Mouse (Mus musculus) liver, postnatal 0 days (tissue): ENCODE measurements around the gene Rubcn.

Experiments
- CTCF ChIP-seq: sonication (generic); IDR thresholded peaks from 2 replicates; pipeline ENCODE4 v1.5.1; 2016; ENCODE audit warnings: antibody characterized with exemption, low read depth
- EP300 ChIP-seq: IDR thresholded peaks from 2 replicates; pipeline ENCODE4 v1.6.1; 2016; ENCODE audit warnings: antibody characterized with exemption, low read depth, mild to moderate bottlenecking

GRCm38 (mm10) chr16:32901360-32902050 lies 23.9 kb upstream of the Rubcn start:
- TF ChIP-seq EP300 (no peak), CTCF (no peak)
